Mouse (Mus musculus): ENCODE data around the gene Carhsp1. TPM values are rescaled to one million over a fixed set of nuclear protein-coding genes. Genes with fewer than 3 reads are reported as not detected.
A peak's percentile ranks its signal among the peaks of the same experiment; 100 is the strongest.

The Carhsp1 gene
- polyA plus RNA-seq, 1 experiment from 2014 or later: 76.4 TPM

DNA sequence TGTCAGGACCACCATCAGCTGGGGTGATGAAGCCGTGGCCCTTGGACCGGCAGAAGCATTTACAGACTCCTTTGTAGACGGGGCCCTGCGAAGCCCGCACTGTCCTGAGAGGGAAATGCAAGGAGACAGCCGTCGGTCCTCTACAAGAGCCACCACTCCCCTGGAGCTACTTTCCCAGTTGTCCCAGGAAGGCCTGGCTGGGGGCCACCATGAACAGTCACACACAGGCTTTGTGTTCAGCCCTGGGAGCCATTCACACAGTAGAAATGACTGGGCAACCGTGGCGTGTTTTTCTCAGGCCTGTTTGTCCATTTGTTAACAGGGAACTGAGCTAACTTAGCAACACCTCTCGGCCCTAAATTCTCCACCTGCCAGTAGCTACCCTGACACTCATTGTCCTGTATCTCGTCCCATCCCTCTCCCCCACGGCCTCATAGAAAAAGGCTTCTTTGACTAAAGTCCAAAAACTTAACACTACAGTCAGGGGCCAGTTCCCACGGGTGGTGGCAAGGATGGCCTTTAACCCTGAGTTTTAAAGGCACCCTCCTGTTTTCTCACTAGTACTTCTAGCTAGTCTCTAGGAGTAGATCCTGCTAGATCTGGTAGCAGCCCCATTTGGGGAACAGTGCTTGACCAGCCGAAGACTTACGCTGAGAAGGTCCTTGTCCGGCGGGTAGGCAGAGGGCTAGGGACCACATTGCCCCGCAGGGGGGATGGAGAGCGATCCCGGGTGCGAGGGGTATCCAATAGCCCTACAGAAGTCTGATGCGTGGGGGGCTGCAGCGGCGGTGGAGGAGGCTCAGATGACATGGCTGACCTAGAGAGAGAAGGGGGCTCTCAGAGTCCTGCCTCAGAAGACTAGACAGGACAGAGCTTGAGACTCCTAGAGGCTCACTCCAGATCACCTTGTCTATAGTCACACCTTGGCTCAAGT is 8.1 kb downstream of the Carhsp1 start:
- Histone ChIP-seq H3K4me2 (ENCODE audit: low read length) (no peak overlapping the region), H3K27ac (replicated peaks; ENCODE audit: low read depth, low read length) (no peak overlapping the region), H3K9me3 (ENCODE audit: control insufficient read depth, low read length) (no peaks in the 10 kb centered on the region), H3K9ac (replicated peaks; ENCODE audit: low read length) (0 out of 2 replicates have a peak overlapping the region, but pooled peaks have one; percentile 20), H3K4me1 (ENCODE audit: control insufficient read depth, insufficient read depth, low read length) (peaks cover 14% of the 10 kb centered on the region), H3K36me3 (ENCODE audit: control insufficient read depth, insufficient read depth, low read length) (peaks cover 54% of the 10 kb centered on the region), H3K4me3 (replicated peaks; ENCODE audit: low read depth, low read length) (no peak overlapping the region), H3K27me3 (ENCODE audit: control insufficient read depth, insufficient read depth, low read length) (no peaks in the 10 kb centered on the region)
- DNase-seq (no peak), ATAC-seq (ENCODE audit: low FRiP score, low TSS enrichment) (no peak)
- 82% methylated on average over 24 of the region's 24 CpGs for WGBS

DNA sequence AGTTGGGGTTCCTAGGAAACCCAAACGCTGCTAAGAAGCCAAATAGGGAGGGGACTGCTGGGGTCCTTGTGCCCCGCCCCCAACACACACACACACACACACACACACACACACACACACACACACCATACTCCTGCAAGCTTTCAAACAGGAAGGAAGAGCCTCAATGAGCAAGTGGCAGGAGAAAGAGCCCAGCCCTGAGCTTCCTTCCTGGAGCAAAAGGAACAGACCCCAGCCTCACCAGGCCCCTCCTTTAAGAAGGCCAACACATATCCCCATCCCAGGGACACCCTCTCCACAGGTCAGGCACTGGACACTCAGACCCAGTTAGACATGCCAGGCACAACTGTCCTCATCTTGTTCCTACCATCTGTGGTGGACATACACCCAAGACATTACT is 8.9 kb downstream of the Carhsp1 start:
- ATAC-seq (ENCODE audit: low FRiP score, low TSS enrichment) (no peak), DNase-seq (no peak)
- H3K27me3 ChIP-seq (ENCODE audit: control insufficient read depth, insufficient read depth, low read length): no peaks in the 10 kb centered on the region
- H3K4me3 ChIP-seq (replicated peaks; ENCODE audit: low read depth, low read length): no peak overlapping the region
- peaks cover 6% of the 10 kb centered on the region for H3K4me1 ChIP-seq (ENCODE audit: control insufficient read depth, insufficient read depth, low read length)
- H3K36me3 ChIP-seq (ENCODE audit: control insufficient read depth, insufficient read depth, low read length): peaks cover 63% of the 10 kb centered on the region
- H3K9ac ChIP-seq (replicated peaks; ENCODE audit: low read length): no peak overlapping the region
- 69% methylated on average over 2 of the region's 2 CpGs for WGBS
- H3K9me3 ChIP-seq (ENCODE audit: control insufficient read depth, low read length): no peaks in the 10 kb centered on the region
- H3K4me2 ChIP-seq (ENCODE audit: low read length): no peak overlapping the region
- no peak overlapping the region for H3K27ac ChIP-seq (replicated peaks; ENCODE audit: low read depth, low read length)

DNA sequence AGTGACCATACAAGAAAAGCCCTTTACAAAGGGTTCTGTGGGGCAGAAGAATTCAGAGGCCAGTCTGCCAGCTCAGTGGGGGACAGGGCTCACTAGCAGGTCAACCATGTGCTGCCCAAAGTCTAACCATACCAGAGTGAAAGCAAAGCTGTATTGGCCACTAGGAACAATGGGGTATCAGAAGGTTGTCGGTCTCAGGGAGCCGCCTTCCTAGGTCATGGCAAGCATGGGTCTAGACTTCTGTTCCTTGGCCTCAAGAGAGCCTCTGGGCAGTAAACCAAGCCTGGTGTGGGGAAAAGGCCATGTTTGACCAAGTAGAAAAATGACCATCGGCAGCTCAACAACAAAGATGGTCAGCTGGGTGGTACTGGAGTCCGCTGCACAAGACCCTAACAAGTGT is 13.2 kb downstream of the Carhsp1 start:
- H3K36me3 ChIP-seq (ENCODE audit: control insufficient read depth, insufficient read depth, low read length): peaks cover 89% of the 10 kb centered on the region
- WGBS: 96% methylated on average over 4 of the region's 4 CpGs
- DNase-seq: no peak

DNA sequence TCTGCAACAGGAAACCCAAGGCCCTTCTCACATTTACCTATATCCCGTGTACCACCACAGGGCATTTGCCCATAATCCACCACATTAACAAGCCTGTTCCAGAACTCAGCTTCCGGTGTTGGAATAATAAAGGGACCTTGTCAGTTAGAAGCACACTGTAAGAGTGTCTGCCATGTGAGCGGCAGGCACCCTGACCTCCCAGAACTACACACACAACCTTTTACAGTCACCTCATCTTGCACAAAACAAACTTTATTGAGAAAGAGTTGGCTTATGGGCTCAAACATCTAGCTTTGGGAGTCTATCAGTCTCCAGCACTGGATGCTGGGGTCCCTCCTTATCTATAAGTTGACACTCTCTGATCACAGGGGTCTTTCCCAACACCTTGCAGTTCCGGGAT is 13.6 kb downstream of the Carhsp1 start:
- ATAC-seq (ENCODE audit: low FRiP score, low TSS enrichment): no peak
- H3K36me3 ChIP-seq (ENCODE audit: control insufficient read depth, insufficient read depth, low read length): peaks cover 87% of the 10 kb centered on the region
- 82% methylated on average over 4 of the region's 4 CpGs for WGBS

More for the DNA sequence above, 13.2 kb downstream of the Carhsp1 start:
- Histone ChIP-seq H3K4me3 (replicated peaks; ENCODE audit: low read depth, low read length) (no peak overlapping the region), H3K27ac (replicated peaks; ENCODE audit: low read depth, low read length) (no peak overlapping the region), H3K9ac (replicated peaks; ENCODE audit: low read length) (no peak overlapping the region), H3K9me3 (ENCODE audit: control insufficient read depth, low read length) (no peaks in the 10 kb centered on the region), H3K4me1 (ENCODE audit: control insufficient read depth, insufficient read depth, low read length) (no peaks in the 10 kb centered on the region), H3K4me2 (ENCODE audit: low read length) (no peak overlapping the region), H3K27me3 (ENCODE audit: control insufficient read depth, insufficient read depth, low read length) (no peaks in the 10 kb centered on the region)
- no peak for ATAC-seq (ENCODE audit: low FRiP score, low TSS enrichment)

DNA sequence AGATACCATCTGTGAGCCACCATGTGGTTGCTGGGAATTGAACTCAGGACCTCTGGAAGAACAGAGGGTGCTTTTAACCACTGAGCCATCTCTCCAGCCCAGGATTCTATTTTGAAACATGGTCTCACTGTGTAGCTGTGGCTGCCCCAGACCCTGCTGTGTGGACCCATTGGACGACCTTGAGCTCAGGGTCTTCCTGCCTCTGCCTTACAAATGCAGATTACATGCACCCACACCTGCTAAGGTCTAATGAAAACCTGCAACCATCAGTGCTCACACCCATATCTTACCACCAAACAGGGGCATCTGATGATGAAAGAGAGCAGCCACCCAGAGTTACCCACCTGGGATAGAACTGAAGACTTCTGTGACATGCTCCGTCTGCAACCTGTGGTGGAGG is 15.7 kb downstream of the Carhsp1 start:
- Histone ChIP-seq H3K9ac (replicated peaks; ENCODE audit: low read length) (no peak overlapping the region), H3K4me3 (replicated peaks; ENCODE audit: low read depth, low read length) (no peak overlapping the region), H3K9me3 (ENCODE audit: control insufficient read depth, low read length) (no peaks in the 10 kb centered on the region), H3K36me3 (ENCODE audit: control insufficient read depth, insufficient read depth, low read length) (peaks cover 84% of the 10 kb centered on the region), H3K27ac (replicated peaks; ENCODE audit: low read depth, low read length) (no peak overlapping the region), H3K4me1 (ENCODE audit: control insufficient read depth, insufficient read depth, low read length) (no peaks in the 10 kb centered on the region), H3K4me2 (ENCODE audit: low read length) (no peak overlapping the region), H3K27me3 (ENCODE audit: control insufficient read depth, insufficient read depth, low read length) (no peaks in the 10 kb centered on the region)
- ATAC-seq (ENCODE audit: low FRiP score, low TSS enrichment): no peak
- DNase-seq: no peak
- 83% methylated on average over 2 of the region's 2 CpGs for WGBS

More for the DNA sequence above, 13.6 kb downstream of the Carhsp1 start:
- Histone ChIP-seq H3K4me2 (ENCODE audit: low read length) (no peak overlapping the region), H3K27ac (replicated peaks; ENCODE audit: low read depth, low read length) (no peak overlapping the region), H3K9me3 (ENCODE audit: control insufficient read depth, low read length) (no peaks in the 10 kb centered on the region), H3K27me3 (ENCODE audit: control insufficient read depth, insufficient read depth, low read length) (no peaks in the 10 kb centered on the region), H3K4me3 (replicated peaks; ENCODE audit: low read depth, low read length) (no peak overlapping the region), H3K4me1 (ENCODE audit: control insufficient read depth, insufficient read depth, low read length) (no peaks in the 10 kb centered on the region), H3K9ac (replicated peaks; ENCODE audit: low read length) (no peak overlapping the region)
- DNase-seq: no peak

DNA sequence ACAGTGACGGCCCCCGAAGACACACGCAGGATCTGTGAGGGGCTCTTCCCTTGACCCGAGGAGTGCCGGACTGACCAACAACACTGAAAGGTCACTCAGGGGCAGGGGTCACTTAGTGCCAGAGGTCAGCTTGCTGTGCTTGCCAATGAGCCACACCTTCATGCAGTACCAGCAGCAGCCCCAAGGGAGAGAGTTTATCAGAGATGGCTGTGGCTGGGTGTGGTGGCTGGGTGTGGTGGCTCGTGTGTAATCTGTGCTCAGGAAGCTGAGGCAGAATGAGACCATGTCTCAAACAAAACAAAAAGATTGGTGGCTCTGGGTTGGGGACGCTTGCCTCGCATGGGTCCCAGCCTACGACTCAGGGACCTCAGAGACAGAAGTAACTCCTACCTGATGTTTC is 16.4 kb downstream of the Carhsp1 start:
- ATAC-seq (ENCODE audit: low FRiP score, low TSS enrichment) (no peak), DNase-seq (no peak)
- Histone ChIP-seq H3K36me3 (ENCODE audit: control insufficient read depth, insufficient read depth, low read length) (peaks cover 85% of the 10 kb centered on the region), H3K4me3 (replicated peaks; ENCODE audit: low read depth, low read length) (no peak overlapping the region), H3K27ac (replicated peaks; ENCODE audit: low read depth, low read length) (no peak overlapping the region), H3K9me3 (ENCODE audit: control insufficient read depth, low read length) (no peaks in the 10 kb centered on the region), H3K4me2 (ENCODE audit: low read length) (no peak overlapping the region), H3K4me1 (ENCODE audit: control insufficient read depth, insufficient read depth, low read length) (no peaks in the 10 kb centered on the region), H3K9ac (replicated peaks; ENCODE audit: low read length) (no peak overlapping the region), H3K27me3 (ENCODE audit: control insufficient read depth, insufficient read depth, low read length) (no peaks in the 10 kb centered on the region)
- 87% methylated on average over 9 of the region's 9 CpGs for WGBS

DNA sequence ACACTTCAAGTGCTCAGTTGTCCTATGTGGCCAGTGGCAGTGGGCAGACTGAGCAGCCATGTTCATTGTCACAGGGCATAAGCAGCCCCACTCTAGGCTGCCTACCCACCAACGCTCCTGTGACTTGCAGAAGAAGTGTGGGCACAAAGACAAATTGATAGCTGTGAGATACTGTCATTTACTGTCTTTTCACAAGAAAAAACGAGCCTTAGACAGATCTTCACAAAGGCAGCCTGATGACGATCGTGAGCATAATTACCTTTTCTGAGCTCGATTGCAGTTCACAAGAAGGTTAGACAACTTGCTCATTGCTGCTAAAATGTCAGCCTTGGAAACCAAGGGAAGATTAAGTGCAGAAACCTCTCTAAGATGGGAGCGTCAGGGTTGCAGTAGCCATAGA is 16.8 kb downstream of the Carhsp1 start:
- Histone ChIP-seq H3K27ac (replicated peaks; ENCODE audit: low read depth, low read length) (no peak overlapping the region), H3K4me3 (replicated peaks; ENCODE audit: low read depth, low read length) (no peak overlapping the region), H3K4me2 (ENCODE audit: low read length) (no peak overlapping the region), H3K9ac (replicated peaks; ENCODE audit: low read length) (no peak overlapping the region), H3K4me1 (ENCODE audit: control insufficient read depth, insufficient read depth, low read length) (no peaks in the 10 kb centered on the region), H3K36me3 (ENCODE audit: control insufficient read depth, insufficient read depth, low read length) (peaks cover 82% of the 10 kb centered on the region), H3K27me3 (ENCODE audit: control insufficient read depth, insufficient read depth, low read length) (no peaks in the 10 kb centered on the region), H3K9me3 (ENCODE audit: control insufficient read depth, low read length) (no peaks in the 10 kb centered on the region)
- DNase-seq: no peak
- ATAC-seq (ENCODE audit: low FRiP score, low TSS enrichment): no peak
- WGBS: 91% methylated on average over 6 of the region's 6 CpGs

DNA sequence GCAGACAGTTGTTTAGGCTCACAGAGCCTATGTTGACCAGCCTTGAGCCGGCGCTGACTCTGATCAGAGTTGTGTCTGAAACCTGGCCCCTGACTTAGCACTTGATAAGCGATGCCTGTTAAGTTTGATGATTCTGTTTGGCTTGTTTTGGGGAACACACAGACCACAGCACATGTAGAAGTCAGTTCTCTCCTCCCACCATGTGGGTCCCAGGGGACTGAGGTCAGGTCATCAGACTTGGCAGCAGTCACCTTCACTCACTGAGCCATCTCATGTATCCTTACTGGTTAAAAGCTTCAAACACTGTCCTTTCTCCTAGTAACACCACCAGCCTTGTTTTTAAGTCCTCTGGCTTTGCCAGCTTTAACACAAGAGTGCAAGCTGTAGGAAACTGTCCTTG is 21.9 kb downstream of the Carhsp1 start:
- 98% methylated on average over 3 of the region's 3 CpGs for WGBS
- no peaks in the 10 kb centered on the region for H3K27me3 ChIP-seq (ENCODE audit: control insufficient read depth, insufficient read depth, low read length)
- ATAC-seq (ENCODE audit: low FRiP score, low TSS enrichment): no peak
- H3K9me3 ChIP-seq (ENCODE audit: control insufficient read depth, low read length): no peaks in the 10 kb centered on the region
- no peak overlapping the region for H3K9ac ChIP-seq (replicated peaks; ENCODE audit: low read length)
- H3K4me1 ChIP-seq (ENCODE audit: control insufficient read depth, insufficient read depth, low read length): no peaks in the 10 kb centered on the region
- H3K4me2 ChIP-seq (ENCODE audit: low read length): no peak overlapping the region
- no peak for DNase-seq
- H3K36me3 ChIP-seq (ENCODE audit: control insufficient read depth, insufficient read depth, low read length): peaks cover 84% of the 10 kb centered on the region
- H3K27ac ChIP-seq (replicated peaks; ENCODE audit: low read depth, low read length): no peak overlapping the region
- no peak overlapping the region for H3K4me3 ChIP-seq (replicated peaks; ENCODE audit: low read depth, low read length)

DNA sequence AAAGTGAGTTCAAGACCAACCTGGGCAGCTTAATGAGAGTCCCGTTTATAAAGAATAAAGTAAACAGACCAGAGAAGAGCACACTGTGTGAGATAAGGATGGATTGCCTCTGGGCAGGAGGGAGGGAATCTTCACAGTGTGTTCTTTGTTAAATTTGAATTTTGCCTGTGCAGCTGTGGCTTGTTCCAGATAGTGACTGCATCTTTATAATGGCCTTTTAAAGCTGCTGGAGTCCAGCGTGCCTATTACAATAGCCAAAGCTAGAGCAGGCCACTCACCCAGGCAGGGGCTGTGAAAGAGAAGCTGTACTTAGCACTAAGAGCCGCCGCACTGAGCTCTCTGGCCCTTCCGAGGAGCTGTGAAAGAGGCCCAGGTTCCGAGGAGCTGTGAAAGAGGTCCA is 26.4 kb downstream of the Carhsp1 start:
- H3K4me3 ChIP-seq (replicated peaks; ENCODE audit: low read depth, low read length): no peak overlapping the region
- DNase-seq (no peak), ATAC-seq (ENCODE audit: low FRiP score, low TSS enrichment) (no peak)
- H3K9me3 ChIP-seq (ENCODE audit: control insufficient read depth, low read length): no peaks in the 10 kb centered on the region
- no peaks in the 10 kb centered on the region for H3K4me1 ChIP-seq (ENCODE audit: control insufficient read depth, insufficient read depth, low read length)
- H3K9ac ChIP-seq (replicated peaks; ENCODE audit: low read length): no peak overlapping the region
- no peak overlapping the region for H3K27ac ChIP-seq (replicated peaks; ENCODE audit: low read depth, low read length)
- H3K27me3 ChIP-seq (ENCODE audit: control insufficient read depth, insufficient read depth, low read length): no peaks in the 10 kb centered on the region
- 90% methylated on average over 6 of the region's 6 CpGs for WGBS
- H3K36me3 ChIP-seq (ENCODE audit: control insufficient read depth, insufficient read depth, low read length): peaks cover 82% of the 10 kb centered on the region
- no peak overlapping the region for H3K4me2 ChIP-seq (ENCODE audit: low read length)
